Mouse (Mus musculus) c-Kit-positive CD71-positive TER-119-negative erythroid progenitor cells, embryonic 14.5 days (primary cell): Measurements from ENCODE around the gene Slc39a7.
"Not testable (repeated sequence)": the region's sequence is repeated elsewhere in the genome, so short reads cannot be mapped to it uniquely, and the experiment has no call there.

Experiments used
- DNase-seq: peaks from one replicate; pipeline ENCODE4 v3.0.0-alpha.2; 2013; ENCODE audit warnings: low read depth

Slc39a7 gene

DNA sequence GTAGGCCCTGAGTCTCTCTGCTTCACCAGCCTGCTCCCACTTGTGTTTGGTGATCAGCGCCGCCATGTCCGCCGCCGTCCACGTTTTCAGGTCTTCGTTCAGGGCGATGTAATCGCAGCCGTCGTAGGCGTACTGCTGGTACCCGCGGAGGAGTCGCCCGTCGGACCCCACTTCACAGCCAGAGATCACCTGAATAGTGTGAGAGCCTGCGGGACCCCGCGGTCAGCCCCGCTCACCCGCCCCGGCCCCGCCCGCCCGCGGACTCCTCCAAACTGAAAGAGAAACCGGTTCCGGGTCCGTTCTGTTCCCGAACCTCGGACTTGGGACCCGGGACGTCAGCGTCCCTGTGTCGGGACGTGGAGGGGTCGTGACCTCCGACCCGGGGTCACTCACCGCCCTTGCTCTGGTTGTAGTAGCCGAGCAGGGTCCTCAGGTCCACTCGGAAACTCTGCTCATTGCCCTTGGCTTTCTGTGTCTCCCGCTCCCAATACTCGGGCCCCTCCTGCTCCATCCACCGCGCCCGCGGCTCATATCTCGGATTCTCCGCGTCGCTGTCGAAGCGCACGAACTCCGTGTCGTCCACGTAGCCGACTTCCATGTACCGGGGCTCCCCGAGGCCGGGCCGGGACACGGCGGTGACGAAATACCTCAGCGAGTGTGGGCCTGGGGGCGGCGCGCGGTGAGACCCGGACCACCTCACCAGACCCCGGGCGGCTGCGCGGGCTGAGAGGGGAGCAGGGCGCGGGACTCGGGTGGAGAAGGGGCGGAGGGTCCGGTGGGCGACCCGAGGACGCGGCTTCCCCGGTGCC lies 31.9 kb downstream of the Slc39a7 start:
- no peak for DNase-seq

DNA sequence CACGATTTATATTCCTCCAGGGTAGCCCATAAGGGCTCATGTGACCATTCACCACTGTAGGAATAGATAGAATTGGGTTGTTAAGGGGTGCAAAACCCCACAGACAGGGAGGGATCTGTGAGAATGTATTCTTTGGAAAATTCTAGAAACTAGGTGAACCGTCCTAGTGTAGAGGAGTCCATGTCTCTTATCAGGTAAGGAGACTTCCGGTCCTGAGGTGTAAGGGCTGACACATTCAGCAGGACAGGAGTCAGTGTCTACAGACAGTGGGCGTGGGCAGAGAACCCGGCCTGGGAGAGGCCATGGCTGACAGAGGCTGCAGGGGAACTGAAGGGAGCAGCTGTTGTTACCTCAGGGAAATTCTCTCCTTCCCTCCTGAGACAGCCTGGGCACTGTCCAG lies 32.8 kb downstream of the Slc39a7 start:
- not testable (repeated sequence) for DNase-seq

DNA sequence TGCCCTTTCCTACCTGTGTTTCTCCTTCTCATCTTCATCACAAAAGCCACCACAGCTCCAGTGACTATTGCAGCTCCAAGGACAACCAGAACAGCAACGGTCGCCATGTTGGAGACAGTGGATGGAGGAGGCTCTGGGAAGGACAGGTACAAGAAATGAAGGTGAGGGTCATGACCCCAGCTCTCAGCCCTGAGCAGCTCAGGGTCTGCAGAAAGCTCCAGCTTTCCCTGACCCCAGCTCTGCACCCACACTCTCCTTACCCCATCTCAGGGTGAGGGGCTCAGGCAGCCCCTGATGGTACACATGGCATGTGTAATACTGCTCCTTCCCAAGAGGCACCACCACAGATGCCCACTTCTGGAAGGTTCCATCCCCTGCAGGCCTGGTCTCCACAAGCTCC lies 34.5 kb downstream of the Slc39a7 start:
- DNase-seq, result not testable (repeated sequence)

DNA sequence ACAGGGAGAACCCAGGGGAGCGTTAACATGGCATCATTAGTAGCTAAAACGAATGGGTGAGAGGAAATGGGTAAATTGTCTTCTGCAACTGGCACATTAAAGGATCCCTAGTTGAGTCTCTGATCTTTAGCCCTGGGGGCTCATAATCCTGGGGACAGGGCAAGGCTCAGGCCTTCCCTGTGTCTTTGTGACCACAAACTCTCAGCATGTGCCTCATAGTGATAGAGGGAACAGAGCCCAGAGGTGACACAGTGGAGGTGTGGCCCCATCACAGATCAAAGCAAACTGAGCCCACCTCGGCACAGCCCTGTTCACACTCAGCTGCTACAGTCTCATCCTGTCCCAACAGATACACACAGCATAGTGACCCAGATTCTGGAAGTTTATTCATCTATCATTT lies 35.8 kb downstream of the Slc39a7 start:
- DNase-seq, result no peak

DNA sequence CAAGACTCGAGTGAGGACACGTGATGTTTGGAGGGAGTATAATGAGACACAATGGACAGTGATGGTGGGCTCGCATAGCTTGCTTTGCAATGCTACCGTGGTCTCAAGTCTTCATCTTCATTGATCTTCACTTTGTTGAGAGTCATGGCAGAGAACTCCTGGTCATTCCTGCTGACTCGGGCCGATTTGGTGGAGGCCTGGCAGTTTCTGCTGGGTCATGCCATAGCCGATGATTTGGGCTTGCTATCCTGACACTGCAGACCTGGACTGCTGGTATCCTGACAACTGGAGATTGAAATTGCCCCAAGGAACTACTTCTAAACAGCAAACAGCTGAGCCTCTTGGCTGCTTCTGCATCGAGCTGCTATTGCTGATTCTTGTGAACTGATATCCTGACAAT lies 36.5 kb downstream of the Slc39a7 start:
- DNase-seq, result no peak

DNA sequence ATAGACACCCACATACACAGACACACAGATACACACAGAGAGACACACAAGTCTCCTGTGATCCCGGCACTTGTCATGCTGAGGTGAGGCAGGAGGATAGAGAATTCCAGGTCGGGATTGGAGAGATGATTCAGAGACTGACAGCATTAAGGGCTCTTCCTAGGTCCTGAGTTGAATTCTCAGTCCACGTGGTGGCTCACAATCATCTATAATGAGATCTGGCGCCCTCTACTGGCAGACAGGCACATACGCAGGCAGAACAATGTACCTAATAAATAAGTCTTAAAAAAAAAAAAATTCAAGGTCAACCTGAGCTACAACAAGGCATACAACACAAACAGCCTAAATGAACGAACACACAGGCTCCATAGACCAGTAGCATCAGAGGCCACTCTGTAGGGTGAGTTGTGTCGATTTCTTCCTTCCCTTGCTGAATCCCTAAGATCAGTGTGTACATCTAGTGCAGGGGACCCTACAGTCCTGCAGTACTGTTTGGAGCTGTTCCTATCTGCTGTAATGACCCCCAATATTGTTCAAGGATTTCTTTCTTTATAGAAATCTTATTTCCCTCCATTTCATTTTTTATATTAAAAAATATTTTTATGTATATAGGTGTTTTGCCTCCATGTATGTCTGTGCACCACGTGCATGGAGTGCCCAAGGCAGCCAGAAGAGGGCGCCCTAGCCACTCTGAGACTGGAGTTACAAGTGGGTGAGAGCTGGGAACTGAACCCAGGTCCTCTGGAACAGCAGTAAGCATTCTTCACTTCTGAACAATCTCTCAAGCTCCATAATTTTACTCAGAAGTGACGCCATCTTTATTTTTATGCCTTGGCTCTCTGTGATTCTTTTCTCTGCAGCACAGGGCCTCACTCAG lies 39.5 kb downstream of the Slc39a7 start:
- DNase-seq, result peak; percentile 79

GRCm38 (mm10) chr17:33982136-33982535 lies 49.3 kb downstream of the Slc39a7 start:
- DNase-seq, result not testable (repeated sequence)

DNA sequence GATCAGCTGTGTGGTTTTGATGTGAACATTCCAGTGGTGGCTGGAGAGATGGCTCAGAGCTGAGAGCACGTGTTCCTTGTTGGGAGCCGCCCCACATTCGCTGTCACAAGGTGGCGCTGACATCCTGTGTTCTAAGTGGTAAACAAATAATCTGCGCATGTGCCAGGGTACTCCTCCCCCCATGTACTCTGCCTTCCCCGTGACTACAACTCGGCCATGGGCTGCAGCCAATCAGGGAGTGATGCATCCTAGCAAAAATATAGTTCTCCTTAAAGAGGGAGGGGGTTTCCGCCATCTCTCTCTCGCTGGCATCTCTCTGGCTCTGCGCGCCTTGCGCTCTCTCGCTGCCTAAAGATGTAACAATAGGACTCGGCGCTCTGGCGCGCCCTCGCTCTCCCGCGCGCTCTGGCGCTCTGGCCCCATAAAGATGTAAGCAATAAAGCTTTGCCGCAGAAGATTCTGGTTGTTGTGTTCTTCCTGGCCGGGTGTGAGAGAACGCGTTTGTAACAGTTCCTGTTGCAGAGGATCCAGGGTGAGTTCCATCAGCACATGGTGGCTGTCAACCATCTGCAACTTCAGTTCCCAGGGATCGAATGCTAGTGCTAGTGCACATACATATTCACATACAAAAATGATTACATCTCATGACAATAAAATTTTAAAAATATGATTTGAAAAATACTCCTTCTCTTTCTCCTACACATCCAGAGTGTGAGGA lies 50.1 kb downstream of the Slc39a7 start:
- not testable (repeated sequence) for DNase-seq

DNA sequence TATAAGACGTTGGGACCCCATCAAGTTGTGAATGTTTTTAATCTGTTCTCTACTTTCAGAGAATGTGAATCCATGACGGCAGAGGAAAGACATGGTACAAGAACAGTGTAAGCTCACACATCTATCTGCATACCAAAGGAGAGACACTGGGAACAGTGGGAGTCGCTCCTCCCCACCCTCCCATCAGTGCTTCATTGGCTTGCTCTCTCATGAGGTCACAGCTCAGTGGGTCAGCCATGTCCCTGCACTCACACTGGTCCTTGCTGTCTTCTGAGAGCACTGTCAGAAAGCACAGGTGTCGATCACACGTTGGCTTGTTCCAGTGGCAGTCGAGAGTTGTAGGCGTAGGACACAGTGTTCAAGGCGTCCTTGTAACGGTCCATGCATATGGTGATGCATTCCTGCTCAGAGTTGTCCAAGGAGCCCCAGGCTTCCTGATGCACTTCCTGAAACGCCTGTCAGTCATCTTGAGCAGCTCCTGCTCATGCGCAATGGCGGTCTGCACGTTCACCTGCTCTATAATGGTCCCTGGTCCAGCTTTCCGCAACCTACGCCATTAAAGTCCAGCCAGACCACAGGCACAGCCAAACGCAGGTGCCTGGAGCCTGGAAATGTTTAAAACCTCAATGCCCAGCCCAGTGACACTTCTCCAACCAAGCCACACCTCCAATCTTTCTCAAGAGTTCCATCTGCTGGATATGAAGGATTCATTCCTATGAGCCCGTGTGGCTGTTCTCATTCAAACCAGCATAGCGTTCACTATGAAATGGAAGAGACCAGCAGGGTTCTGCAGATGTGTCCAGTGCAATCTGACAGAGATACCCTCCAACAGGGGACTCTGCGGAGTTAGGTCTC lies 51.1 kb downstream of the Slc39a7 start:
- no peak for DNase-seq

DNA sequence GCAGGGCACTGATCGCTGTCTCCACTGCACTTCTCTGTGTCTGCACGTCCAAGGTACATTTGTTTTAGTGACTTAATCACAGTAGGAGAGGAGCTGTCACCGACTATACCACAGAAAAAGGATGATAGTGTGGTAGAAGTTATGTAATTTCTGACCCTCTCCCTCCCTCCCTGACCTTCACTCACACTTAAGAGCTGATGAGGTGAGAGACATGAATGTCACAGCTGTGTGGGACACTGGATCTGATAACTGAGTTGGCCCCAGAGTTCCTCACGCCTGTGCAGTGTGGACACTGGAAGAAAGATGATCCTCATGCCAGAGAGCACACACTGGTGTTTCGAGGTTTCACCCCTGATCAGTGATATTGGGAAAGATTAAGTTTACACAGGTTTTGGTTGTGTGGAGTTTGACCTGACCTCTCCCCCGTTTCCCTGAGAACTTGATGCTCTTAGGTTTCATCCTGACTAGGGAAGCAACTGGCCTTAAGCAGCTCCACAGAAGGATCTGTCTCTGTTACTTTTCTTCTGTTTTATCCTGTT lies 51.9 kb downstream of the Slc39a7 start:
- no peak for DNase-seq

- no peak for DNase-seq
Measured at GRCm38 (mm10) chr17:33978631-33979031, 52.9 kb downstream of the Slc39a7 start.
